Mouse (Mus musculus) ES-E14 (cell line): ENCODE measurements around the gene Ubfd1. TPM values are rescaled to one million over a fixed set of nuclear protein-coding genes. Genes with fewer than 3 reads are reported as not detected.

ENCODE experiments used
- DNase-seq: peaks from one replicate; pipeline ENCODE4 v3.0.0-alpha.2; 2013; ENCODE audit warnings: low read depth, low spot score
- H3K27ac ChIP-seq: 2 replicates; pipeline ENCODE4 v1.5.1; 2012; ENCODE audit warnings: low read depth, mild to moderate bottlenecking, low read length, moderate library complexity, mixed read lengths; ENCODE audit not compliant: poor library complexity, insufficient read depth, severe bottlenecking
- H3K36me3 ChIP-seq: 2 replicates; pipeline ENCODE4 v1.6.1; 2012; ENCODE audit warnings: mild to moderate bottlenecking, low read length, moderate library complexity, mixed read lengths; ENCODE audit not compliant: control insufficient read depth, poor library complexity, insufficient read depth, severe bottlenecking
- H3K4me1 ChIP-seq, 2 experiments: fragments of 150-350 bp in 1 of 2; sonication (generic) in 1 of 2; 2 replicates each; pipeline ENCODE4 v1.6.1; 2012; ENCODE audit warnings: low read length in 2 of 2, mild to moderate bottlenecking in 1 of 2, mixed read lengths in 1 of 2; ENCODE audit not compliant: control insufficient read depth in 2 of 2, insufficient read depth in 2 of 2, poor library complexity in 1 of 2
- H3K4me3 ChIP-seq, 2 experiments: fragments of 150-350 bp in 1 of 2; sonication (generic) in 1 of 2; 2 replicates each; pipeline ENCODE4 v1.5.1; 2012; ENCODE audit warnings: low read length in 2 of 2, low read depth in 1 of 2, mild to moderate bottlenecking in 1 of 2, mixed read lengths in 1 of 2; ENCODE audit not compliant: insufficient read depth in 1 of 2, poor library complexity in 1 of 2, severe bottlenecking in 1 of 2
- H3K9ac ChIP-seq: 2 replicates; pipeline ENCODE4 v1.6.1; 2012; ENCODE audit warnings: low read depth, mild to moderate bottlenecking, low read length, mixed read lengths; ENCODE audit not compliant: poor library complexity, insufficient read depth, severe bottlenecking
- H3K9me3 ChIP-seq: fragments of 150-350 bp; sonication (generic); 2 replicates; pipeline ENCODE4 v1.6.1; 2012; ENCODE audit warnings: low read depth, mild to moderate bottlenecking, low read length; ENCODE audit not compliant: control insufficient read depth, insufficient read depth
- CHD2 ChIP-seq: IDR thresholded peaks from 2 replicates; pipeline ENCODE4 v1.6.1; 2014; ENCODE audit warnings: mild to moderate bottlenecking, low read depth, low read length, inconsistent platforms
- HCFC1 ChIP-seq: IDR thresholded peaks from 2 replicates; pipeline ENCODE4 v1.6.1; 2012; ENCODE audit warnings: low read length, inconsistent platforms, borderline replicate concordance; ENCODE audit not compliant: insufficient read depth
- MAFK ChIP-seq: IDR thresholded peaks from 2 replicates; pipeline ENCODE4 v1.6.1; 2014; ENCODE audit warnings: mild to moderate bottlenecking, low read depth, low read length, inconsistent platforms; ENCODE audit not compliant: insufficient read depth
- ZC3H11A ChIP-seq: IDR thresholded peaks from 2 replicates; pipeline ENCODE4 v1.6.1; 2012; ENCODE audit warnings: low read depth, mild to moderate bottlenecking, inconsistent platforms, low read length, borderline replicate concordance
- ZNF384 ChIP-seq: IDR thresholded peaks from 2 replicates; pipeline ENCODE4 v1.6.1; 2012; ENCODE audit warnings: low read depth, low read length, inconsistent platforms
- in situ Hi-C, 2 experiments: fragments of 600-800 bp; cut with MboI; formaldehyde crosslinking; loops; one replicate each; pipeline ENCODE4 v1.15.1; 2025; ENCODE audit warnings: low sequenced_read_pairs in 2 of 2, inconsistent platforms in 1 of 2; ENCODE audit not compliant: unreplicated experiment in 2 of 2
- total RNA-seq: library from RNA; depleted of rRNA; stranded (reverse); fragments of 300-350 nt; gene quantifications from 2 replicates; pipeline ENCODE4 v1.2.3, GENCODE M21; 2012

Gene Ubfd1
- total RNA-seq, 1 experiment = 70.7 TPM

- in situ Hi-C loops = no loop called here
- Histone ChIP-seq H3K9ac (no peak overlapping the region), H3K4me1 (peaks cover 0 to 2% of the 10 kb centered on the region in 2 experiments; a peak in 1 of 4 replicates), H3K9me3 (no peaks in the 10 kb centered on the region), H3K36me3 (peaks cover 50% of the 10 kb centered on the region), H3K4me3 (no peak overlapping the region), H3K27ac (no peak overlapping the region)
- TF ChIP-seq MAFK (no peak), ZC3H11A (no peak), HCFC1 (no peak), ZNF384 (no peak), CHD2 (no peak)
- no peak for DNase-seq
Observed at GRCm38 (mm10) chr7:122074374-122074773, 7.4 kb downstream of the Ubfd1 start.

- Histone ChIP-seq H3K9me3 (no peaks in the 10 kb centered on the region), H3K36me3 (peaks cover 41% of the 10 kb centered on the region), H3K4me3 (no peak overlapping the region), H3K4me1 (no peaks in the 10 kb centered on the region), H3K27ac (no peak overlapping the region), H3K9ac (no peak overlapping the region)
- TF ChIP-seq HCFC1 (no peak), ZC3H11A (no peak), ZNF384 (no peak), MAFK (no peak), CHD2 (no peak)
- DNase-seq = no peak
- in situ Hi-C loops = no loop called here
Observed at GRCm38 (mm10) chr7:122079798-122080554, 13.0 kb downstream of the Ubfd1 start.

GRCm38 (mm10) chr7:122081071-122081470 lies 14.1 kb downstream of the Ubfd1 start:
- in situ Hi-C loops = no loop called here

GRCm38 (mm10) chr7:122087195-122087982 lies 20.4 kb downstream of the Ubfd1 start:
- Histone ChIP-seq H3K4me3 (no peak overlapping the region), H3K4me1 (no peaks in the 10 kb centered on the region), H3K36me3 (peaks cover 28% of the 10 kb centered on the region), H3K27ac (no peak overlapping the region), H3K9ac (no peak overlapping the region), H3K9me3 (no peaks in the 10 kb centered on the region)
- TF ChIP-seq ZNF384 (no peak), CHD2 (no peak), HCFC1 (no peak), ZC3H11A (no peak), MAFK (no peak)
- DNase-seq = no peak
- in situ Hi-C loops = no loop called here

More at GRCm38 (mm10) chr7:122081071-122081470, 14.1 kb downstream of the Ubfd1 start:
- TF ChIP-seq CHD2 = no peak
- TF ChIP-seq ZC3H11A = no peak
- TF ChIP-seq MAFK = no peak
- TF ChIP-seq HCFC1 = no peak
- TF ChIP-seq ZNF384 = no peak
- no peak overlapping the region for H3K27ac ChIP-seq
- H3K4me1 ChIP-seq = no peaks in the 10 kb centered on the region
- no peaks in the 10 kb centered on the region for H3K9me3 ChIP-seq
- no peak for DNase-seq
- no peak overlapping the region for H3K9ac ChIP-seq
- H3K4me3 ChIP-seq = no peak overlapping the region
- peaks cover 33% of the 10 kb centered on the region for H3K36me3 ChIP-seq
